Mouse (Mus musculus): ENCODE data around the gene Kif5c. TPM values are rescaled to one million over a fixed set of nuclear protein-coding genes. Genes with fewer than 3 reads are reported as not detected.

The Kif5c gene
- polyA plus RNA-seq, 1 experiment from 2014 or later = 2.7 TPM

GRCm38 (mm10) chr2:49619719-49620522, 823 bp downstream of the Kif5c start:
- Histone ChIP-seq H3K27me3 (ENCODE audit: insufficient read depth, low read length) (peaks cover 4% of the 10 kb centered on the region; the same call in 1 of the 2 replicates), H3K27ac (no peak overlapping the region), H3K4me3 (replicated peaks; ENCODE audit: low read depth, low read length) (peak overlapping the region; percentile 61), H3K4me2 (ENCODE audit: low read length) (peak overlapping the region; percentile 94), H3K9ac (ENCODE audit: low read depth, low read length) (peak overlapping the region; percentile 46; the same call in 1 of the 2 replicates), H3K36me3 (ENCODE audit: insufficient read depth, low read length) (no peaks in the 10 kb centered on the region), H3K9me3 (replicated peaks; ENCODE audit: low read length) (no peaks in the 10 kb centered on the region), H3K4me1 (replicated peaks; ENCODE audit: insufficient read depth, low read length) (peaks cover 3% of the 10 kb centered on the region; the same call in 1 of the 2 replicates)
- DNase-seq (ENCODE audit: low spot score) (no peak), ATAC-seq (replicated peaks; ENCODE audit: low FRiP score, low read depth) (no peak; the same call in 1 of the 2 replicates)
- WGBS = 1% methylated on average over 33 of the region's 33 CpGs
- no peak for TF ChIP-seq CTCF (IDR thresholded peaks at IDR 0.05; ENCODE audit: low read depth)

DNA sequence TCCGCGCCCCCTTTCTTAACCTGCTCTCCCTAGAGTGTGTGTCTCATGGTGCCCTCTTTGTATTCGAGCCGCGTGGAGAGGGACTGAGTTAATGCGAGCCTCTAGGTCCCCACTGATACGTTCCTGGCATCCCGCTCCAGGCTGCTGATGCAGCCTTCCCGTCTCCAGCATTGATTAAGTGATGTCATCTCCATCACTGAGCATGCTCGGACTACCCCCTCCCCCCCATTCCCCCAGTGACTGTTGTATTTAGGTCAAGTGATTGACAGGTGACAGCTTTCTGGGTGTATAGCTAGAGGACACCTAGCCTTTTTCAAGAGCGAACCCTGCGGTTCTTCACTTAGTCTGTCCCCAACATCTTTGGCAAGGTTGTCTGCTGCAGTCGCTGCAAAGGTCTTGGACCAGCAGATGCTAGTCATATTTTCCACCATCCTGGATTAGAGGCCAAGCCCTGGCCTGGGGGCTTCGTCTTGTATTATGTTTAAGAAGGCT, 1.6 kb downstream of the Kif5c start:
- H3K4me3 ChIP-seq (replicated peaks; ENCODE audit: low read depth, low read length) = no peak overlapping the region
- ATAC-seq (replicated peaks; ENCODE audit: low FRiP score, low read depth) (no peak), DNase-seq (ENCODE audit: low spot score) (no peak)
- H3K27ac ChIP-seq = no peak overlapping the region
- H3K9me3 ChIP-seq (replicated peaks; ENCODE audit: low read length) = no peaks in the 10 kb centered on the region
- peaks cover 3% of the 10 kb centered on the region; the same call in 1 of the 2 replicates for H3K4me1 ChIP-seq (replicated peaks; ENCODE audit: insufficient read depth, low read length)
- 22% methylated on average over 14 of the region's 14 CpGs for WGBS
- H3K27me3 ChIP-seq (ENCODE audit: insufficient read depth, low read length) = peaks cover 4% of the 10 kb centered on the region; the same call in 1 of the 2 replicates
- peak overlapping the region; percentile 94 for H3K4me2 ChIP-seq (ENCODE audit: low read length)
- no peak for TF ChIP-seq CTCF (IDR thresholded peaks at IDR 0.05; ENCODE audit: low read depth)
- no peak overlapping the region for H3K9ac ChIP-seq (ENCODE audit: low read depth, low read length)
- no peaks in the 10 kb centered on the region for H3K36me3 ChIP-seq (ENCODE audit: insufficient read depth, low read length)

GRCm38 (mm10) chr2:49621234-49621633, 2.1 kb downstream of the Kif5c start:
- no peaks in the 10 kb centered on the region for H3K36me3 ChIP-seq (ENCODE audit: insufficient read depth, low read length)
- TF ChIP-seq CTCF (IDR thresholded peaks at IDR 0.05; ENCODE audit: low read depth) = no peak
- H3K27me3 ChIP-seq (ENCODE audit: insufficient read depth, low read length) = peaks cover 4% of the 10 kb centered on the region; the same call in 1 of the 2 replicates
- no peaks in the 10 kb centered on the region for H3K9me3 ChIP-seq (replicated peaks; ENCODE audit: low read length)
- H3K9ac ChIP-seq (ENCODE audit: low read depth, low read length) = no peak overlapping the region
- no peak overlapping the region for H3K4me3 ChIP-seq (replicated peaks; ENCODE audit: low read depth, low read length)
- WGBS = 63% methylated on average over 1 of the region's 1 CpGs
- no peak overlapping the region for H3K27ac ChIP-seq
- H3K4me2 ChIP-seq (ENCODE audit: low read length) = no peak overlapping the region
- no peak for DNase-seq (ENCODE audit: low spot score)
- H3K4me1 ChIP-seq (replicated peaks; ENCODE audit: insufficient read depth, low read length) = peaks cover 3% of the 10 kb centered on the region; the same call in 1 of the 2 replicates
- ATAC-seq (replicated peaks; ENCODE audit: low FRiP score, low read depth) = no peak

DNA sequence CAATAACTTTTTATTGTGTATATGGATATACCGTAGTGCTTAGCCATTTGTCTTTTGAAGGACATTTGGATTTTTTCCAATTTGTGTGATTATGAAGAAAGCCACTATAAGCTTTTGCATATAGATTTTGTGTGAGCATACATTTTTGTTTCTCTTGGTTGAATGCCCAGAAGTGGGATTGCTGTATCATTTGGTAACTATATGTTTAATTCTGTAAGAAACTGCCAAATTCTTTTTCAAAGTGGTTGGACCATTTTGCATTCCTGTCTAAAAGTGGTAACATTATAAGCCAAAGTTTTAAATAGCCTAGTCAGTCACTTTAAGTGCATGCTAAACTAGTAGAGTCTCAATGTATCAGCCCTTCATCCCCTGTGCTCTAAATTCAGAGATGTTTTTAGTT, 6.5 kb downstream of the Kif5c start:
- DNase-seq (ENCODE audit: low spot score) (no peak), ATAC-seq (replicated peaks; ENCODE audit: low FRiP score, low read depth) (no peak)

GRCm38 (mm10) chr2:49627611-49628010, 8.5 kb downstream of the Kif5c start:
- WGBS = 65% methylated on average over 7 of the region's 7 CpGs
- H3K27ac ChIP-seq = no peak overlapping the region
- ATAC-seq (replicated peaks; ENCODE audit: low FRiP score, low read depth) = no peak
- DNase-seq (ENCODE audit: low spot score) = no peak
- H3K4me2 ChIP-seq (ENCODE audit: low read length) = no peak overlapping the region
- H3K9me3 ChIP-seq (replicated peaks; ENCODE audit: low read length) = no peaks in the 10 kb centered on the region
- H3K4me3 ChIP-seq (replicated peaks; ENCODE audit: low read depth, low read length) = no peak overlapping the region
- no peaks in the 10 kb centered on the region for H3K27me3 ChIP-seq (ENCODE audit: insufficient read depth, low read length)
- no peak for TF ChIP-seq CTCF (IDR thresholded peaks at IDR 0.05; ENCODE audit: low read depth)
- H3K36me3 ChIP-seq (ENCODE audit: insufficient read depth, low read length) = no peaks in the 10 kb centered on the region
- H3K9ac ChIP-seq (ENCODE audit: low read depth, low read length) = no peak overlapping the region
- H3K4me1 ChIP-seq (replicated peaks; ENCODE audit: insufficient read depth, low read length) = no peaks in the 10 kb centered on the region

More for the DNA sequence above, 6.5 kb downstream of the Kif5c start:
- Histone ChIP-seq H3K4me2 (ENCODE audit: low read length) (no peak overlapping the region), H3K4me3 (replicated peaks; ENCODE audit: low read depth, low read length) (no peak overlapping the region), H3K27ac (no peak overlapping the region), H3K9me3 (replicated peaks; ENCODE audit: low read length) (no peaks in the 10 kb centered on the region), H3K27me3 (ENCODE audit: insufficient read depth, low read length) (no peaks in the 10 kb centered on the region), H3K4me1 (replicated peaks; ENCODE audit: insufficient read depth, low read length) (no peaks in the 10 kb centered on the region), H3K36me3 (ENCODE audit: insufficient read depth, low read length) (no peaks in the 10 kb centered on the region), H3K9ac (ENCODE audit: low read depth, low read length) (no peak overlapping the region)
- no peak for TF ChIP-seq CTCF (IDR thresholded peaks at IDR 0.05; ENCODE audit: low read depth)
- 63% methylated on average over 1 of the region's 1 CpGs for WGBS

DNA sequence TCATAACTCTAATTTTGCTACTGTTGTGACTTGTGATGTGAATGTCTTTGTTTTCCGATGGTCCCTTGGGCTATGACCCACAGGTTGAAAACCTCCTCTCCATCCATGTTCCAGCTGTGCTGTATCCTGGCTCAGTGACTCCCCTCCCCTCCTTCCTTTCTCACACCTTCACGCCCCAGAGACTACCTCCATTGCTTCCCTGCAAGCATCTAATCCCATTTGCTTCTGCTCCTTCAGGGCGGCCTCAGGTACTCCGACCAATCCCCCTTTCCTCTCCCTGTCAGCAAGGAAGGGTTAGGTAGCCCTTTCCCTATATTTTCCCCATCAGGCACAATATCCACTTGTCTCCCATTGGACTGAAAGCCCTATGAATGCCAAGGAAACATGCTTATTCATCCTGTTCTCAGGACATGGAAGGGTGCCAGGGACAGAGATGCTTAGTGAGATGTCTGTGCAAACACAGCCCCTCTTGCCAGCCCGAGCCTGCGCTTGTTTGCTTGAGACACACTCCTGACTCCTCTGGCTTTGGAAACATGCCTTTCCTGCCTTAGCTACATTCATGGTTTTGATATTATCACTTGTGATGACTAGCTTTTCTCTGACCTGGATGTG, 9.1 kb downstream of the Kif5c start:
- no peak for DNase-seq (ENCODE audit: low spot score)
- H3K4me3 ChIP-seq (replicated peaks; ENCODE audit: low read depth, low read length) = no peak overlapping the region
- no peak for TF ChIP-seq CTCF (IDR thresholded peaks at IDR 0.05; ENCODE audit: low read depth)
- no peak for ATAC-seq (replicated peaks; ENCODE audit: low FRiP score, low read depth)
- H3K27me3 ChIP-seq (ENCODE audit: insufficient read depth, low read length) = no peaks in the 10 kb centered on the region
- no peaks in the 10 kb centered on the region for H3K4me1 ChIP-seq (replicated peaks; ENCODE audit: insufficient read depth, low read length)
- H3K4me2 ChIP-seq (ENCODE audit: low read length) = no peak overlapping the region
- H3K27ac ChIP-seq = no peak overlapping the region
- no peaks in the 10 kb centered on the region for H3K36me3 ChIP-seq (ENCODE audit: insufficient read depth, low read length)
- H3K9ac ChIP-seq (ENCODE audit: low read depth, low read length) = no peak overlapping the region
- 67% methylated on average over 6 of the region's 6 CpGs for WGBS
- no peaks in the 10 kb centered on the region for H3K9me3 ChIP-seq (replicated peaks; ENCODE audit: low read length)

Data from kidney, postnatal 0 days (tissue).